Mouse (Mus musculus) embryonic fibroblast, embryonic 13.5 days (primary cell): ENCODE data around the gene Efna4. TPM values are rescaled to one million over a fixed set of nuclear protein-coding genes. Genes with fewer than 3 reads are reported as not detected.

Experiments used
- H3K27ac ChIP-seq: 2 replicates; pipeline ENCODE4 v1.5.1; 2012; ENCODE audit warnings: low read length, control low read depth, inconsistent platforms; ENCODE audit not compliant: insufficient read depth
- H3K4me1 ChIP-seq: 2 replicates; pipeline ENCODE4 v1.6.1; 2011; ENCODE audit warnings: low read length; ENCODE audit not compliant: control insufficient read depth, insufficient read depth
- H3K4me3 ChIP-seq: 2 replicates; pipeline ENCODE4 v1.5.1; 2011; ENCODE audit warnings: mild to moderate bottlenecking, control low read depth, low read length; ENCODE audit not compliant: insufficient read depth
- CTCF ChIP-seq: IDR thresholded peaks from 2 replicates; pipeline ENCODE4 v1.5.1; 2011; ENCODE audit warnings: mild to moderate bottlenecking, control low read depth, low read length, moderate library complexity, borderline replicate concordance; ENCODE audit not compliant: insufficient read depth
- POLR2A ChIP-seq: IDR thresholded peaks from 2 replicates; pipeline ENCODE4 v1.6.1; 2011; ENCODE audit warnings: low read depth, mild to moderate bottlenecking, control low read depth, low read length, moderate library complexity
- polyA plus RNA-seq: library from polyadenylated mRNA; stranded (reverse); fragments of >200 nt; gene quantifications from 2 replicates; pipeline ENCODE4 v1.2.4, GENCODE M21; 2011; ENCODE audit warnings: low read depth; ENCODE audit not compliant: missing spikeins, insufficient read length

Gene Efna4
- polyA plus RNA-seq, 1 experiment = 11.4 TPM

DNA sequence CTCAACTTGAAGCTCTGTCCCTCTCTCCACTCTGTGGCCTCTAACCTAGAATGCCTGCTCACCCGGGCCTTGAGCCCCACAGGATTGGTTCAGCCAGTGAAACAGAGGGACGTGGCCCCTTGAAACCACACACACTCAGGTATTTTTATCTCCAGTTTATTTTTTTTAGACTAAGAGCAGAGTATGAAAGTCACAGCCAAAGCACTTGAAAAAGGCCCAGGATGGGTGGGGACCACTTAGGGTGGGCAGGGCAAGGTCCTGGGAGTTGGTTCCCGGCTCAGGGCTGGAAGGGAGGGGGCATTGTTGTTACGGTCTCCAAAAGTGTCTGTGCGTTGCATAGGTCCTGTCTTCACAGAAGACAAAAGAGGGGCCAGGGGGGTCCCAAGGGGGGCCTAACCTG, 23.5 kb downstream of the Efna4 start:
- H3K4me1 ChIP-seq = no peaks in the 10 kb centered on the region
- TF ChIP-seq POLR2A (no peak), CTCF (no peak)
- no peak overlapping the region for H3K4me3 ChIP-seq
- H3K27ac ChIP-seq = no peak overlapping the region

DNA sequence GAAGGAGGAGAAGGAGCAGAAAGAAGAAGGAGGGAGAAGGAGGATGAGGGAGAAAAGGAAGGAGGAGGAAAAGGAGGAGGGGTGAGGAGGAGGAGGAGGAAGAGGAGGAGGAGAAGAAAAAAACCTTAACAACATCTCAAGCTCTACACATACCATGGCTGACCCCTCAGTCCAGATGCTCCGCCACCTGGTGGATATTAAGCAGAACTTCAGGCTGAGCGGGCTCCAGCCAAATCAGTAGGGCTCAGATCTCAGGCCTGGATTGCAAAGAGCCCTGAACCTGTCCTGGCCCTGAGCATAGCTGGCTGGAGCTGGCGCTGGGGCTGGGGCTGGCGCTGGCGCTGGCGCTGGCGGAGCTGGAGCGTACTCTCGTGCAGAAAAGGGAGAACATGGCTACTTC, 29.7 kb downstream of the Efna4 start:
- H3K4me3 ChIP-seq = no peak overlapping the region
- TF ChIP-seq POLR2A = no peak
- peak; percentile 58; the same call in 1 of the 2 replicates for TF ChIP-seq CTCF
- no peak overlapping the region for H3K27ac ChIP-seq

DNA sequence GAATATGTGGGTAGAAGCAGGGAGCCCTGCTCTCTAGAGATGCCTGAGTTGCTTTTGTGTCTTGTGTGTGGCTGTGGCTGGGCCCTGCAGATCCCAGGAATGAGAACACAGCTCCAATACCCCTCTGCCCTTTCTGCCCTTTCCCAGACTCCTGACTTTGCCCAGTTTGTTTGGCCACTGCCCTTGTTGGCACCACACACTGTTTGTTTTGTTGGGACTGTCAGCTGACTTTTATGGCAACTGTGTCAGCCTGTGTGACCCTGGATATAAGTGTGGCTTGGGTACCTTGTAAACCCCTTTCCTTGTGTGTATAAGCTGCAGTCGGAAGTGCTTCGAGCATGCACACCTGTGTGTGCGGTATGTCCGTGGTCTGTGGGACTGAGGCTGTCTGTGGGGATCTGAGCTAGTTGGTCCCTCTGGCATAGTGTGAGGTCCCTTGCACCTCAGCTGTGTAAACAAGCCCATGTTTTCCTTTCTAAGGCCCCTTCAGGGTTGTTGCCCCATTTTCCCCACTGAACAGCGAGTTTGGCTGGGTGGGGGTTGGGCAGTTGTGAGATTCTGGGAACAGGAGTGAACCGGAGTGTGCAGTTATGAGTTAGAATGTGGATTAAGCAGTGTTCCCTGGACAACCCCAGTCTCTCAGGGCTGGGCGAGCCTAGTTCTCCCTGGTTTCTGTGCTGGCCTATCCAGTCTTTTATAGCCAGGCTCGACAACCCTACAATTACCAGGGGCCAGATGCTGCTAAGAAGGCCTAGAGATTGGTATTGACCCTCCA, 32.1 kb downstream of the Efna4 start:
- no peak for TF ChIP-seq POLR2A
- TF ChIP-seq CTCF = no peak
- H3K27ac ChIP-seq = no peak overlapping the region

More for the DNA sequence above, 29.7 kb downstream of the Efna4 start:
- H3K4me1 ChIP-seq = no peaks in the 10 kb centered on the region

DNA sequence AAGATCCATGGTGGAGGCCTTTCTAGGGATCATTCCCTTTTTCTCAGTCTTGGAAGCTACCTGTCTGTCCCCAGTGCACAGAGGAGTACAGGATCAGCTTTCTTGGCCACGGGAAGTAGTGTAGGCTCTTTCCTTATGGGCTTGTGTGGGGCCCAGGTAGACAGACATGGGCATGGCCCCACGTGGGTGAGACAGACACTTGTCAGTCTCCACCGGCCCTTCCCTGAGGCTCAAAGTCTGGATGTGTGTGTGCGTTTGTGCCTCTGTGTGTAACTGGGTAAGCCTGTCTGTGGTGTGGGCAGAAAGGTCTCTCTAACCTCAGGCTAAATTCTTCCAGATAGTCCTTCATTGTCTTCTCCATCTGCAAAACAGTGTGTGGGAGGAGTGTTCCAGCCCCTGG, 32.7 kb downstream of the Efna4 start:
- Histone ChIP-seq H3K4me1 (0 out of 2 replicates have a peak, but pooled peaks cover 2% of the 10 kb centered on the region), H3K4me3 (no peak overlapping the region), H3K27ac (no peak overlapping the region)
- TF ChIP-seq CTCF (no peak), POLR2A (no peak)

More for the DNA sequence above, 32.1 kb downstream of the Efna4 start:
- Histone ChIP-seq H3K4me3 (no peak overlapping the region), H3K4me1 (no peaks in the 10 kb centered on the region)

GRCm38 (mm10) chr3:89304440-89304839, 33.4 kb downstream of the Efna4 start:
- Histone ChIP-seq H3K27ac (no peak overlapping the region), H3K4me1 (0 out of 2 replicates have a peak, but pooled peaks cover 4% of the 10 kb centered on the region), H3K4me3 (no peak overlapping the region)
- TF ChIP-seq POLR2A (no peak), CTCF (no peak)

GRCm38 (mm10) chr3:89300514-89300913, 37.3 kb downstream of the Efna4 start:
- Histone ChIP-seq H3K27ac (no peak overlapping the region), H3K4me1 (peaks cover 7% of the 10 kb centered on the region; the same call in 1 of the 2 replicates), H3K4me3 (no peak overlapping the region)
- TF ChIP-seq CTCF (no peak), POLR2A (no peak)

- Histone ChIP-seq H3K27ac (no peak overlapping the region), H3K4me1 (peaks cover 7% of the 10 kb centered on the region; the same call in 1 of the 2 replicates), H3K4me3 (no peak overlapping the region)
- TF ChIP-seq CTCF (no peak), POLR2A (no peak)
Observed at GRCm38 (mm10) chr3:89300071-89300470, 37.8 kb downstream of the Efna4 start.

- no peak overlapping the region for H3K4me3 ChIP-seq
- TF ChIP-seq CTCF (no peak), POLR2A (0 out of 2 replicates have a peak, but pooled peaks have one; percentile 24)
- no peak overlapping the region; the same call in 1 of the 2 replicates for H3K27ac ChIP-seq
- peaks cover 7% of the 10 kb centered on the region; the same call in 1 of the 2 replicates for H3K4me1 ChIP-seq
Observed at GRCm38 (mm10) chr3:89299499-89299898, 38.3 kb downstream of the Efna4 start.

DNA sequence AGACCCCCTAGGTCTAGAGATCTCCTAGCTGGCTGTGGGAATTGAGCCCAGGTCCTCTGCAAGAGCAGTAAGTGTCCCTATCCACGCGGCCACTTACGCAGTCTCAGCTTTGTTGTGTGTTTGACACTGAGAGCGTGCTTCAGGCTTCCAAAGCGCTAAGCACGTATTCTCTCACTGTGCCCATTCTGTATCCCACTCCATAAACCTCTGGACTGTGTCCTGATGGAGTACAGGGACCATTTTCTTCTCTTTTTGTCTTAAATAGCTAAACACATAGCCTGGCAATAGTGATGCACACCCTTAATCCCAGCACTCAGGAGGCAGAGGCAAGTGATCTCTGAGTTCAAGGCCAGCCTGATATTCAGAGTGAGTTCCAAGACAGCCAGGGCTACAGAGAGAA, 38.9 kb downstream of the Efna4 start:
- TF ChIP-seq POLR2A (no peak), CTCF (no peak)
- Histone ChIP-seq H3K4me3 (no peak overlapping the region), H3K4me1 (peaks cover 7% of the 10 kb centered on the region; the same call in 1 of the 2 replicates)

DNA sequence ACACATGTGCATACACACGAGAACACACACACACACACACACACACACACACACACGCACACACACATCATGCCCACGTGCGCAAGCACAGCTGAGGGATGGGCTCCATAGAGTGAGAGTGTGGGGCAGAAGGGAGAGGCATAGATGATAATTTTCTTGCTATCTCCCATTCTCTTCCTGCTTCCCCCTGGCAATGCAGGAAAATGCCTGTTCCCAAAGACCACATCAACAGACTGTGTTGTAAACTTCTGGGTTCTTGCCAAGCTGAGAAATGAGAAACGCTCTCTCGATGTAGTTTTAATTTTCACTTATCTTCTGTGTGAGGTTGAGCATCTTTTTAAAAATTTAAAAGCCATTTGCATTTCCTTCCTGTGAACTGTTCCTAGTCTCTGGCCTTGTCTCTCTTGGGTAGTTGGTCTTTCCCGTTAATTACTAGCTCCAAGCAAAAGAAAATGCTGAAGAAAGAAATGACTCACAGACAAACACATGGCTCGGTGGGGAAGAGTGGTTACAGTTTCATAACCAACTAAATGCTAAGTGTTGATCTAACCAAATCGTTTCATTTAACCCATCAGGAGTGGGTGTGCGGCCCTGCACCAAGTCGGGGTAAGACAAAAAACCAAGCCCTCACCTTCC, 40.9 kb downstream of the Efna4 start:
- TF ChIP-seq POLR2A = no peak
- TF ChIP-seq CTCF = no peak
- no peak overlapping the region for H3K27ac ChIP-seq

More for the DNA sequence above, 38.9 kb downstream of the Efna4 start:
- H3K27ac ChIP-seq = no peak overlapping the region

More for the DNA sequence above, 40.9 kb downstream of the Efna4 start:
- peaks cover 7% of the 10 kb centered on the region; the same call in 1 of the 2 replicates for H3K4me1 ChIP-seq
- H3K4me3 ChIP-seq = no peak overlapping the region
